Mouse (Mus musculus) limb, embryonic 15.5 days (tissue): ENCODE measurements at regions not wholly inside any gene's neighbourhood (a gene's known extent, or its start where the extent isn't known, plus 50 kb on each side); places are given as distances from the start of the nearest gene placed in this dataset.
A peak's percentile ranks its signal among the peaks of the same experiment; 100 is the strongest.

ENCODE experiments used
- ATAC-seq: fragments of 200-750 bp; cut with Nextera tagmentation; 2 replicates; pipeline ENCODE4 v1.8.0; 2017; ENCODE audit warnings: low read depth, moderate TSS enrichment; ENCODE audit not compliant: insufficient number of reproducible peaks, low FRiP score, low TSS enrichment
- H3K27ac ChIP-seq: fragments of 300-500 bp; sonication (generic); 2 replicates; pipeline ENCODE4 v1.5.1; 2015; ENCODE audit warnings: moderate library complexity, mild to moderate bottlenecking, inconsistent platforms
- H3K27me3 ChIP-seq: fragments of 300-500 bp; sonication (generic); 2 replicates; pipeline ENCODE4 v1.6.1; 2015; ENCODE audit warnings: inconsistent platforms
- H3K36me3 ChIP-seq: fragments of 300-500 bp; sonication (generic); 2 replicates; pipeline ENCODE4 v1.6.1; 2015; ENCODE audit warnings: inconsistent platforms
- H3K4me1 ChIP-seq: fragments of 300-500 bp; sonication (generic); 2 replicates; pipeline ENCODE4 v1.6.1; 2015; ENCODE audit warnings: inconsistent platforms
- H3K4me2 ChIP-seq: fragments of 300-500 bp; sonication (generic); 2 replicates; pipeline ENCODE4 v1.6.1; 2015; ENCODE audit warnings: mild to moderate bottlenecking, inconsistent platforms
- H3K4me3 ChIP-seq: fragments of 300-500 bp; sonication (generic); 2 replicates; pipeline ENCODE4 v1.5.1; 2015; ENCODE audit warnings: mild to moderate bottlenecking, inconsistent platforms
- H3K9ac ChIP-seq: fragments of 300-500 bp; sonication (generic); 2 replicates; pipeline ENCODE4 v1.6.1; 2015; ENCODE audit warnings: inconsistent platforms
- H3K9me3 ChIP-seq: fragments of 300-500 bp; sonication (generic); 2 replicates; pipeline ENCODE4 v1.6.1; 2016; ENCODE audit warnings: inconsistent platforms
- WGBS: fragments of 180-500 bp; shearing (Covaris S2); methylation state at CpG from one replicate; pipeline ENCODE4 v1.1.7; 2015; 5-methylcytosine and 5-hydroxymethylcytosine counted together

DNA sequence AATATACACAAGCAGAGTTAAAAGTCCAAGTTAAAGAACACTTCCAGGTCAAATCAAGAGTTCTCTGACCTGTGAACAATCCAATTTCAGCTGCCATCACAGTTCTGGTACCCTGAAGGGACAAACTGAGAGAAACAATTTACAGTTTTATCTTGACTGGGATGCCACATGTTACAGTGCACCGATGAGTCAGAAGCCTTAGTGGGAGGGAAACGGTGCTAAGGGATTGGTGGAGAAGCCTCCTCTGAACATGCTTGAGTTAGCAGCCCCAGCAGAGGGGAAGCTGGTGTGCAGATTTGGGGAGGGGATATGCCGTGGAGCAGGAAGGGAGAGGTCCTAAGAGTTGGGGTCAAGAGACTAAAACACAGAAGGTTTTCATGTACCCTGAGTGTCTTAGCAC is 423.9 kb upstream of the Gm10131 start:
- no peak overlapping the region for H3K27ac ChIP-seq
- H3K9ac ChIP-seq, result no peak overlapping the region
- peaks cover 10% of the 10 kb centered on the region; the same call in 1 of the 2 replicates for H3K4me1 ChIP-seq
- no peak overlapping the region for H3K4me3 ChIP-seq
- no peaks in the 10 kb centered on the region for H3K9me3 ChIP-seq
- H3K27me3 ChIP-seq, result no peaks in the 10 kb centered on the region
- H3K4me2 ChIP-seq, result no peak overlapping the region
- H3K36me3 ChIP-seq, result no peaks in the 10 kb centered on the region
- no peak for ATAC-seq
- 74% methylated on average over 3 of the region's 3 CpGs for WGBS

- H3K4me1 ChIP-seq, result peaks cover 7% of the 10 kb centered on the region; the same call in 1 of the 2 replicates
- no peaks in the 10 kb centered on the region for H3K36me3 ChIP-seq
- H3K9ac ChIP-seq, result no peak overlapping the region
- H3K9me3 ChIP-seq, result no peaks in the 10 kb centered on the region
- H3K4me2 ChIP-seq, result no peak overlapping the region
- H3K4me3 ChIP-seq, result no peak overlapping the region
- ATAC-seq, result no peak
- H3K27ac ChIP-seq, result no peak overlapping the region
- WGBS, result 84% methylated on average over 4 of the region's 4 CpGs
- no peaks in the 10 kb centered on the region; the same call in 1 of the 2 replicates for H3K27me3 ChIP-seq
Measured at GRCm38 (mm10) chr8:34533421-34533820, 421.9 kb upstream of the Gm10131 start.

DNA sequence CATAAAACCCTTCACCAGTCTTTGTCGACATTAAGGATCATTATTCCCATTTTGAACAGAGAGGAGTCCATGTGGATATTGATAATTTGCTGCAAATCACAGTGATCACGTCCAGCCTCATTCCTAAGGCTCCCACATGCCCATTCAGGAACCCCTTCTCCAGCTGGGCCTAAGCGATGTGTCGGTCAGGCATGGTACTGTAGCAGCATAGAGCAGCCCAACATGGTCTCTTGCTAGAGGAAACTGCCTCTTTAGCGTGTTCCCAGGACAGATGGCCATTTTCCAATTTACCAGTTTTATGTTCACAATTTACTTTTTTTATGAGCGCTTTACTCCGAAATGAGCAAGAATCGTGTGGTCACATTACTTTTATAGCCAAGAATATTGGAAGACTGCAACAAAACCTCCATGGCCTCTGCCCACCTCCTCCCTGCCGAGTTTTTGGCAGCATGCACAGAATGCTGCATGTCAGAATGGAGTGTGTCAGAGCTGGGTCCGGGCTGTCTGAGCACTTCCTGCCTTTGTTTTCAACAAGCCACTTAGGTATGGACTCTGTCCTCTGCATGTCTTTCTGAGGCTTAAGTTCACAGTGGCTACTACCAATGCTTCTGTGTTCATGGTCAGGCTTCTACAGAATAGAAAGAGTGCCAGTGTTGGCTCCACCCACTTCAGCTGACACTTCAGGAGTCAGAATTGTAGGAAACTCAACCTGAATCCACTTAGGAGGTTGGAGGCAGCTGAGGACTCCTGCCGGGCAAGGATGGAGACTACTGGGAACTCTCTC is 419.6 kb upstream of the Gm10131 start:
- H3K9me3 ChIP-seq, result no peaks in the 10 kb centered on the region
- H3K36me3 ChIP-seq, result no peaks in the 10 kb centered on the region
- peaks cover 7% of the 10 kb centered on the region; the same call in 1 of the 2 replicates for H3K4me1 ChIP-seq
- 33% methylated on average over 11 of the region's 11 CpGs for WGBS
- no peak overlapping the region for H3K9ac ChIP-seq
- H3K27me3 ChIP-seq, result no peaks in the 10 kb centered on the region; the same call in 1 of the 2 replicates
- ATAC-seq, result no peak
- 0 out of 2 replicates have a peak overlapping the region, but pooled peaks have one; percentile 12 for H3K4me2 ChIP-seq
- H3K4me3 ChIP-seq, result no peak overlapping the region
- H3K27ac ChIP-seq, result no peak overlapping the region; the same call in 1 of the 2 replicates

GRCm38 (mm10) chr8:34530046-34530445 is 418.5 kb upstream of the Gm10131 start:
- Histone ChIP-seq H3K4me1 (peaks cover 7% of the 10 kb centered on the region; the same call in 1 of the 2 replicates), H3K36me3 (no peaks in the 10 kb centered on the region), H3K4me3 (no peak overlapping the region), H3K9me3 (no peaks in the 10 kb centered on the region), H3K4me2 (no peak overlapping the region), H3K9ac (no peak overlapping the region), H3K27ac (no peak overlapping the region), H3K27me3 (no peaks in the 10 kb centered on the region; the same call in 1 of the 2 replicates)
- 71% methylated on average over 5 of the region's 5 CpGs for WGBS
- ATAC-seq, result no peak

DNA sequence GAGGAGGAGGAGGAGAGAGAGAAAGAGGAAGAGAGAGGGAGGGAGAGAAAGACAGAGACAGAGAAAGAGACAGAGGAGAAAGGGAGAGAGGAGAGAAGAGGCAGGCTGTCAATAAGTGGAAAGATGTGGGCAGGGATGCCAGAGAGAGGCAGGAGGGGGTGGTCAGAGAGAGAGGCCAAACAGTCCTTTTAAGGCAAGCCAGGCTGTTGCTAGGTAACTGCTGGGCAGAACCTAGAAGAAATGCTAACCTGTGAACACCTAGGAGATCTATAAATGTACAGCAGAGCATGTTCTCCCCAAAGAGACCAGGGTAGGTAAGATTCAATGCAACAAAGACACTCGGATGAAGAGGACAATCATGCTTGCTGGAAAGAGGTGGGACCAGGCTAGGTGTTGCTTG is 417.9 kb upstream of the Gm10131 start:
- H3K36me3 ChIP-seq, result no peaks in the 10 kb centered on the region
- peaks cover 7% of the 10 kb centered on the region; the same call in 1 of the 2 replicates for H3K4me1 ChIP-seq
- H3K9me3 ChIP-seq, result no peaks in the 10 kb centered on the region
- no peak overlapping the region for H3K4me2 ChIP-seq
- no peak overlapping the region for H3K9ac ChIP-seq
- no peak overlapping the region for H3K4me3 ChIP-seq
- ATAC-seq, result no peak
- H3K27me3 ChIP-seq, result no peaks in the 10 kb centered on the region; the same call in 1 of the 2 replicates
- H3K27ac ChIP-seq, result no peak overlapping the region
- 78% methylated on average over 1 of the region's 1 CpGs for WGBS

GRCm38 (mm10) chr8:34528213-34528612 is 416.7 kb upstream of the Gm10131 start:
- WGBS, result 83% methylated on average over 3 of the region's 3 CpGs
- H3K9me3 ChIP-seq, result no peaks in the 10 kb centered on the region
- peaks cover 7% of the 10 kb centered on the region; the same call in 1 of the 2 replicates for H3K4me1 ChIP-seq
- no peak overlapping the region for H3K27ac ChIP-seq
- no peak for ATAC-seq
- no peak overlapping the region for H3K4me3 ChIP-seq
- H3K9ac ChIP-seq, result no peak overlapping the region
- no peak overlapping the region for H3K4me2 ChIP-seq
- no peaks in the 10 kb centered on the region; the same call in 1 of the 2 replicates for H3K27me3 ChIP-seq
- no peaks in the 10 kb centered on the region for H3K36me3 ChIP-seq

DNA sequence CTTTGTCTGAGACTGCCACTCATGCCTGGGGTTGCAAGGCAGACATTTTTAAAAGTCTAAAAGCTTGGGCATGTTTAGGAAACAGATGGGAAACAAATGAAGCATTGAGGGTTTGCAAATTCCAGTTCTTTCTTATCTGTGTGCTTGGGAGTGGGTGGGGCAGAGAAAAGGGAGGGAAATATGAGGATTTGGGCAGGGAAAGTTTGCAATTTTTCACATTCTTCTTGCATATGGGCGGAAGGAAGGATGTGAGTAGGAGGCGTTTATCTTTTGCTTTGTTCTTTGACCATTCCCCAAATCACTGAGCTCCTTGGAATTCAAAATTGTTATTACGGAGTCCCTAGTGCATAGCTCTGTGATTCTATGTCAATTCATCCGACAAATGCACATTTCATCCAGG is 413.7 kb upstream of the Gm10131 start:
- no peak overlapping the region for H3K4me2 ChIP-seq
- WGBS, result 53% methylated on average over 4 of the region's 4 CpGs
- H3K4me3 ChIP-seq, result no peak overlapping the region
- no peaks in the 10 kb centered on the region; the same call in 1 of the 2 replicates for H3K27me3 ChIP-seq
- no peak overlapping the region for H3K9ac ChIP-seq
- no peak overlapping the region for H3K27ac ChIP-seq
- no peaks in the 10 kb centered on the region for H3K4me1 ChIP-seq
- no peaks in the 10 kb centered on the region for H3K36me3 ChIP-seq
- no peak for ATAC-seq
- H3K9me3 ChIP-seq, result no peaks in the 10 kb centered on the region

DNA sequence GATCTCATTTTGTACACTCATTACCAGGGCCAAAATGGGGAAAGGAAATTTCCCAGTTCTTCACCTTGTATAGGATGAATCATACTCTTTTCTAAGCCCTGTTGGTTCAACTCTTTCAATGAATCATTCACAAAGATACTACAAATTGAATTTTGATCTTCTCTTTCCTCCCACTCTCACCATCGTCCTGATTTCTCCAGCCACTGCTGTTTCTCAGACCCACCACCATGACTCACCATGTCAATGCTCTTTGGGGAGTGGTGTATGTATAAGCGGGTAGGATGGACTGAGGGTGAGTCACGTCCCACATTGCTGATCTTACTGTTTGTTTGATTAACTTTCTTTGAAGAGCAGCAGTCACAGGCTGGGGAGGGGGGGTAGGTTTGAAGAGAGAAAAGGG is 412.3 kb upstream of the Gm10131 start:
- Histone ChIP-seq H3K4me1 (no peaks in the 10 kb centered on the region), H3K9me3 (no peaks in the 10 kb centered on the region), H3K36me3 (no peaks in the 10 kb centered on the region), H3K9ac (no peak overlapping the region), H3K27me3 (no peaks in the 10 kb centered on the region), H3K4me3 (no peak overlapping the region), H3K4me2 (no peak overlapping the region), H3K27ac (no peak overlapping the region)
- no peak for ATAC-seq
- 87% methylated on average over 3 of the region's 3 CpGs for WGBS

DNA sequence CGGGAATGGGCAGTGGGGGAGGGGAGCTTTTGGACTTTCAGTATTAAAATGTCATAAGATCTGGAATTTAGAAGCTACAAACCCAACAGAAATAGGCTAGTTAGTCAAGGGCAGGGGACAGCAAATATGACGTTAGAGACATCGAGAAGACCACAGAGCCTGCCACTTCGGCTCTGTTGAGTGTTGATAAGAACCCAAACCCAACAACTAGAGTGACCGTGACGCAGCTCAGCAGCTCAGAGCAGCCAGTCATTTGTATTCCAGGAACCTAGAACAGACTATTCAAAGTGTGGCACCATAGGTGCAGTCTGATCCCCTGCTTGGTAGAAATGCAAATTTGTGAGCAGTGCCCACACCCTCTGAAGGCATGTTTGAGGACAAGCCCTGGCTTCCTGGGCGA is 409.8 kb upstream of the Gm10131 start:
- H3K9me3 ChIP-seq, result no peaks in the 10 kb centered on the region
- H3K4me2 ChIP-seq, result no peak overlapping the region
- H3K9ac ChIP-seq, result no peak overlapping the region
- no peak overlapping the region for H3K4me3 ChIP-seq
- no peak for ATAC-seq
- no peak overlapping the region for H3K27ac ChIP-seq
- no peaks in the 10 kb centered on the region for H3K36me3 ChIP-seq
- 86% methylated on average over 7 of the region's 7 CpGs for WGBS
- H3K4me1 ChIP-seq, result no peaks in the 10 kb centered on the region
- H3K27me3 ChIP-seq, result no peaks in the 10 kb centered on the region

GRCm38 (mm10) chr8:34520664-34521063 is 409.1 kb upstream of the Gm10131 start:
- no peak overlapping the region for H3K27ac ChIP-seq
- H3K9me3 ChIP-seq, result no peaks in the 10 kb centered on the region
- no peak for ATAC-seq
- H3K4me2 ChIP-seq, result no peak overlapping the region
- H3K27me3 ChIP-seq, result no peaks in the 10 kb centered on the region
- H3K4me1 ChIP-seq, result no peaks in the 10 kb centered on the region
- H3K36me3 ChIP-seq, result no peaks in the 10 kb centered on the region
- H3K4me3 ChIP-seq, result no peak overlapping the region
- H3K9ac ChIP-seq, result no peak overlapping the region
- WGBS, result 70% methylated on average over 4 of the region's 4 CpGs

DNA sequence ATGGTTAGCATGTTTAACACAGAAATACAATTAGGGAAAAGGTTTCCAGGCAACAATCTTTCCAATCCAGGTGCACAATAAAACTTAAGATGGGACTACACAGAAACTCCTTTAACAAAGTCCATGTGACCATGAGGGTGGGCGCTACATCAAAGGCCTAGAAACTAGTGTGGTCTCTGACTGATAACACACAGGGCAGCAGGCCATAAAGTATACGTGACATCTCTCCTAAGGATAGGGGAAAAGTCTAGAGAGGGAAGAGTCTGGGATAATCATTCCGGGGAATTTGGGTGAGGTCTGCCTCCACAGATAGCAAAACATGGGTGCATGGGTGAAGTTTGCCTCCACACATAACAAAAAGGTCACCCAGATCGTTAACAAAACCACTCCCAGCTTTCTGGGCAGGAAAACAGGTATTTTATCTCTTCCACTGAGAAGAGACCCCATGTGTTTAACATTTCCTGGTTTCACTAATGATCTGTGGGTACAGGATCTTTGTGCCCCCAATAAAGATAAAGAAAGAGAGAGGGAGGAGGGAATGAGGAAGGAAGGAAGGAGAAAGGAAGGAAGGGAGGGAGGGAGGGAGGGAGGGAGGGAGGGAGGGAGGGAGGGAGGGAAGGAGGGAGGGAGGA is 402.0 kb upstream of the Gm10131 start:
- Histone ChIP-seq H3K9ac (no peak overlapping the region), H3K4me2 (no peak overlapping the region), H3K27me3 (no peaks in the 10 kb centered on the region), H3K9me3 (no peaks in the 10 kb centered on the region), H3K4me1 (no peaks in the 10 kb centered on the region), H3K27ac (no peak overlapping the region), H3K36me3 (no peaks in the 10 kb centered on the region), H3K4me3 (no peak overlapping the region)
- ATAC-seq, result no peak
- WGBS, result 29% methylated on average over 4 of the region's 4 CpGs

DNA sequence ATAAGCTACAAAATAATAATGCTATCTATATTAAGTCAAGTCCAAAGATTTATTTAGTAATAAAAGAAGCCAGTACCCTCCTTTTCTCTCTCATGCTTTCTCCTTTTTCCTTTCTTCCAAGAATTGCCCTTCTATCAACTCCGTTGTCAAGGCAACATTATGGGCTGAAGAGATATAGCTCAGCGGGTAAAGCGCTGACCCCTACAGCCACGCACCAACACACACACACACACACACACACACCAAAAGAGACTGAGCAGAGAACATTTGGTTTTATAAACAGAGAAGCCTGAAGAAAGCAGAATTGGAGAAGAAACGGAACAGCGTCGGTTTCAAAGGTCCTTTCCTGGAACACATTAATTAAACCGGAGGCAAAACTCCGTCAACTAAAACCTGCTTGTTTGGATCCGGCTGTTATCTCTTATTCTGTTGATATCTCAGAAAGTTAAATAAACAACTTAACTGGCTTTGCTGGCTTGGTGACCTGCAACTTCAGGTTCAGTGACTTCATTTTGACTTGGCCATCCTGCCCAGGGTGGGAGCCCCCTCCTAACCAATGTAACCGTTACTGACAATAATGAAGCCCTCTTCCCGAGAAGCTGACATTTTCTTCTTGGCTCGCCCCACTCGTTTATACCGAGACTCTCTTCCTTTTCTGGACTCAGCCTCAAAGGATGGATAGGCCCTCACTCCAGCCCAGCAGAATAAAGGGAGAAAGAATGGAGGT is 394.5 kb upstream of the Gm10131 start:
- Histone ChIP-seq H3K4me2 (no peak overlapping the region), H3K36me3 (no peaks in the 10 kb centered on the region), H3K4me1 (no peaks in the 10 kb centered on the region), H3K9me3 (no peaks in the 10 kb centered on the region), H3K9ac (no peak overlapping the region), H3K4me3 (no peak overlapping the region), H3K27ac (no peak overlapping the region), H3K27me3 (no peaks in the 10 kb centered on the region)
- ATAC-seq, result no peak
- WGBS, result 79% methylated on average over 15 of the region's 15 CpGs
